In genomic region chrX:48098470-48099129, GRCm38 (mm10) we compare ENCODE assay signal across 23 mouse cellular contexts. TPM values are rescaled to one million over a fixed set of nuclear protein-coding genes. Genes with fewer than 3 reads are reported as not detected.
DNase-seq lines count a peak whose midpoint lies in the region; ATAC-seq and TF ChIP-seq lines count a peak whose summit lies in the region.
"Had no signal": no experiment of that assay in that cellular context is flagged by ENCODE, and none has a peak within 500 bp of the region (broad histone marks: within the 10 kb centered on the region; RNA-seq: fewer than 3 reads in every experiment).

No protein-coding gene starts in this region.

- intact Hi-C loops in heart, postnatal 25 days (cut with DNase I), result loop anchor here (1.0 kb wide), 1 partner anchor 78 kb away; no protein-coding TSS in a partner anchor

- WGBS in heart, postnatal 0 days, result 72% methylated on average over 9 of the region's 9 CpGs
- 80% methylated on average over 9 of the region's 9 CpGs for WGBS in kidney, embryonic 15.5 days

- H3K4me2 ChIP-seq in heart, postnatal 0 days (ENCODE audit: low read depth, low read length), result no peak overlapping the region
- no peak overlapping the region for H3K4me2 ChIP-seq in kidney, embryonic 15.5 days
- H3K4me2 ChIP-seq: hindbrain, embryonic 14.5 days; limb, embryonic 13.5 days; midbrain, embryonic 12.5 days had no signal

- DNase-seq in heart, postnatal 0 days (ENCODE audit: low spot score), result peak; percentile 5
- DNase-seq in heart, postnatal 25 days (ENCODE audit: low spot score), result no peak
- DNase-seq in CD4-positive, CD25-positive, alpha-beta regulatory T cell, adult 2 months (ENCODE audit: low read depth, low spot score), result peak; percentile 74
- peak; percentile 79 for DNase-seq in thymus, postnatal 0 days (ENCODE audit: low spot score)
- no peak for DNase-seq in layer of hippocampus, adult 11-12 months (ENCODE audit: low spot score)
- no peak for DNase-seq in urinary bladder, postnatal 25 days (ENCODE audit: low spot score)
- DNase-seq: adrenal gland, adult 2 months; cerebellum, adult 11-12 months; cerebellum, postnatal 25 days; forebrain, postnatal 0 days; heart, postnatal 10 days; kidney, adult 11 months; kidney, postnatal 14 days; layer of hippocampus, adult 9-11 months had no signal

- H3K27me3 ChIP-seq in heart, postnatal 0 days (ENCODE audit: control insufficient read depth, insufficient read depth, low read length), result no peaks in the 10 kb centered on the region
- peaks cover 20% of the 10 kb centered on the region for H3K27me3 ChIP-seq in kidney, embryonic 15.5 days
- H3K27me3 ChIP-seq: midbrain, embryonic 12.5 days had no signal

- no peak for TF ChIP-seq CTCF in heart, postnatal 0 days (IDR thresholded peaks at IDR 0.05; ENCODE audit: low read depth)

- H3K36me3 ChIP-seq in heart, postnatal 0 days (replicated peaks; ENCODE audit: control insufficient read depth, insufficient read depth, low read length), result no peaks in the 10 kb centered on the region
- no peaks in the 10 kb centered on the region for H3K36me3 ChIP-seq in kidney, embryonic 15.5 days
- H3K36me3 ChIP-seq: embryonic facial prominence, embryonic 10.5 days; limb, embryonic 13.5 days; midbrain, embryonic 12.5 days had no signal

- no peaks in the 10 kb centered on the region for H3K9me3 ChIP-seq in heart, postnatal 0 days (replicated peaks; ENCODE audit: control insufficient read depth, low read length)
- no peaks in the 10 kb centered on the region for H3K9me3 ChIP-seq in kidney, embryonic 15.5 days (replicated peaks)
- H3K9me3 ChIP-seq: embryonic facial prominence, embryonic 10.5 days; limb, embryonic 13.5 days; midbrain, embryonic 12.5 days had no signal

- no peak for TF ChIP-seq EP300 in heart, postnatal 0 days (IDR thresholded peaks at IDR 0.05; ENCODE audit: low read depth)

- no peak overlapping the region for H3K4me3 ChIP-seq in heart, postnatal 0 days (ENCODE audit: low read depth, low read length)
- H3K4me3 ChIP-seq in kidney, embryonic 15.5 days (replicated peaks), result no peak overlapping the region
- H3K4me3 ChIP-seq: embryonic facial prominence, embryonic 10.5 days; limb, embryonic 13.5 days; midbrain, embryonic 12.5 days; myocyte had no signal

- no peaks in the 10 kb centered on the region for H3K4me1 ChIP-seq in heart, postnatal 0 days (ENCODE audit: control insufficient read depth, insufficient read depth)
- H3K4me1 ChIP-seq in kidney, embryonic 15.5 days, result no peaks in the 10 kb centered on the region
- H3K4me1 ChIP-seq: embryonic facial prominence, embryonic 10.5 days; limb, embryonic 13.5 days; midbrain, embryonic 12.5 days had no signal

- no peak overlapping the region for H3K27ac ChIP-seq in heart, postnatal 0 days (ENCODE audit: low read depth)
- no peak overlapping the region for H3K27ac ChIP-seq in kidney, embryonic 15.5 days
- H3K27ac ChIP-seq: embryonic facial prominence, embryonic 10.5 days; hindbrain, embryonic 14.5 days; limb, embryonic 13.5 days; liver, embryonic 14.5 days; midbrain, embryonic 12.5 days; stomach, postnatal 0 days had no signal

- ATAC-seq in heart, postnatal 0 days (ENCODE audit: insufficient read depth, low read depth), result no peak
- peak; percentile 36; the same call in 1 of the 2 replicates for ATAC-seq in granulocyte monocyte progenitor cell, adult 5-6 weeks (replicated peaks; ENCODE audit: poor library complexity, severe bottlenecking)
- no peak for ATAC-seq in kidney, embryonic 15.5 days (replicated peaks; ENCODE audit: low FRiP score)
- ATAC-seq: forebrain, postnatal 0 days had no signal

- no peak overlapping the region for H3K9ac ChIP-seq in heart, postnatal 0 days (replicated peaks; ENCODE audit: low read depth, low read length)
- no peak overlapping the region for H3K9ac ChIP-seq in kidney, embryonic 15.5 days
- H3K9ac ChIP-seq: forebrain, postnatal 0 days; hindbrain, embryonic 14.5 days; limb, embryonic 13.5 days; liver, embryonic 14.5 days; midbrain, embryonic 12.5 days had no signal

RNA-seq across cellular contexts. Expression of gene Xpnpep2, which starts 9.9 kb away (rescaled TPM):
- 1.9 TPM in 1 of 2 replicates, not detected in the other for total RNA-seq in heart, postnatal 0 days (2014; rRNA removed; ENCODE audit: low replicate concordance)
- polyA plus RNA-seq in heart, postnatal 0 days (2015; fragmentation: Nextera tagmentation; extraction: Ambion mirVana), result 0.58 and 0.66 TPM in 2 replicates
- total RNA-seq in heart, postnatal 25 days (2021), result 1 to 10 TPM; 2.7 to 3.6 TPM
- total RNA-seq in granulocyte monocyte progenitor cell, adult 5-6 weeks (2014; fragmentation: Nextera tagmentation), result not detected in 2 replicates
- total RNA-seq in granulocyte monocyte progenitor cell, adult 5-6 weeks (2017), result not detected in 2 replicates
- polyA plus RNA-seq in thymus, postnatal 0 days (2015; fragmentation: Nextera tagmentation; extraction: Ambion mirVana), result 0.46 and 0.55 TPM in 2 replicates
- polyA plus RNA-seq in kidney, embryonic 15.5 days (2015; fragmentation: Nextera tagmentation; extraction: Ambion mirVana), result 5.2 and 5.6 TPM in 2 replicates

RNA-seq across cellular contexts. Expression of gene Sash3, which starts 47.6 kb away (rescaled TPM):
- 0.61 and 5.7 TPM in 2 replicates for total RNA-seq in heart, postnatal 0 days (2014; rRNA removed; ENCODE audit: low replicate concordance)
- 0.52 and 0.67 TPM in 2 replicates for polyA plus RNA-seq in heart, postnatal 0 days (2015; fragmentation: Nextera tagmentation; extraction: Ambion mirVana)
- total RNA-seq in heart, postnatal 25 days (2021), result 1 to 10 TPM in 1 of 2 experiments, under 1 TPM in 1; 0.84 to 1.2 TPM
- total RNA-seq in granulocyte monocyte progenitor cell, adult 5-6 weeks (2014; fragmentation: Nextera tagmentation), result 58.7 and 63.8 TPM in 2 replicates
- 74.4 and 84.7 TPM in 2 replicates for total RNA-seq in granulocyte monocyte progenitor cell, adult 5-6 weeks (2017)
- polyA plus RNA-seq in thymus, postnatal 0 days (2015; fragmentation: Nextera tagmentation; extraction: Ambion mirVana), result 240 and 251 TPM in 2 replicates
- 1.5 and 2.1 TPM in 2 replicates for polyA plus RNA-seq in kidney, embryonic 15.5 days (2015; fragmentation: Nextera tagmentation; extraction: Ambion mirVana)
- polyA plus RNA-seq: myocyte had no signal

Comparison
In these comparisons a context has a peak if more than half of its experiments do, and no peak if none do; other contexts are left out.
1. DNase-seq: peak in heart, postnatal 0 days (single experiment), CD4-positive, CD25-positive, alpha-beta regulatory T cell, adult 2 months (single experiment) and thymus, postnatal 0 days (single experiment); none in heart, postnatal 25 days (single experiment), layer of hippocampus, adult 11-12 months (single experiment) and urinary bladder, postnatal 25 days (single experiment).